Mouse (Mus musculus) kidney, embryonic 14.5 days (tissue): ENCODE results near the gene Mapk7. TPM values are rescaled to one million over a fixed set of nuclear protein-coding genes. Genes with fewer than 3 reads are reported as not detected.

Source experiments
- ATAC-seq: fragments of 200-750 bp; cut with Nextera tagmentation; 2 replicates; pipeline ENCODE4 v1.8.0; 2017; ENCODE audit warnings: moderate number of reproducible peaks, mild to moderate bottlenecking, moderate TSS enrichment, moderate library complexity; ENCODE audit not compliant: low FRiP score, low TSS enrichment
- H3K27ac ChIP-seq: fragments of 300-500 bp; sonication (generic); 2 replicates; pipeline ENCODE4 v1.5.1; 2014; ENCODE audit warnings: low read depth, mild to moderate bottlenecking, low read length, moderate library complexity, mixed read lengths
- H3K27me3 ChIP-seq: fragments of 300-500 bp; sonication (generic); 2 replicates; pipeline ENCODE4 v1.6.1; 2014; ENCODE audit warnings: mild to moderate bottlenecking, low read length; ENCODE audit not compliant: control insufficient read depth, insufficient read depth
- H3K36me3 ChIP-seq: fragments of 300-500 bp; sonication (generic); 2 replicates; pipeline ENCODE4 v1.6.1; 2014; ENCODE audit warnings: low read length, mixed read lengths; ENCODE audit not compliant: control insufficient read depth, insufficient read depth
- H3K4me1 ChIP-seq: fragments of 300-500 bp; sonication (generic); 2 replicates; pipeline ENCODE4 v1.6.1; 2014; ENCODE audit warnings: low read length, mixed read lengths; ENCODE audit not compliant: control insufficient read depth, insufficient read depth
- H3K4me2 ChIP-seq: fragments of 300-500 bp; sonication (generic); replicated peaks from 2 replicates; pipeline ENCODE4 v1.6.1; 2014; ENCODE audit warnings: low read depth, mild to moderate bottlenecking, low read length
- H3K4me3 ChIP-seq: fragments of 300-500 bp; sonication (generic); 2 replicates; pipeline ENCODE4 v1.5.1; 2014; ENCODE audit warnings: mild to moderate bottlenecking, low read length
- H3K9ac ChIP-seq: fragments of 300-500 bp; sonication (generic); 2 replicates; pipeline ENCODE4 v1.6.1; 2014; ENCODE audit warnings: low read depth, mild to moderate bottlenecking, low read length, moderate library complexity
- H3K9me3 ChIP-seq: fragments of 300-500 bp; sonication (generic); 2 replicates; pipeline ENCODE4 v1.6.1; 2016; ENCODE audit warnings: low read length; ENCODE audit not compliant: control insufficient read depth
- WGBS: fragments of 180-500 bp; shearing (Covaris S2); extraction: QIAGEN DNeasy Blood & Tissue Kit; methylation state at CpG from one replicate; pipeline ENCODE4 v1.1.7; 2014; 5-methylcytosine and 5-hydroxymethylcytosine counted together
- polyA plus RNA-seq: library from polyadenylated mRNA; unstranded; fragments of >200 nt; fragmentation: Nextera tagmentation; extraction: Ambion mirVana; gene quantifications from 2 replicates; pipeline ENCODE4 v1.2.1, GENCODE M21; 2014

The Mapk7 gene
- polyA plus RNA-seq, 1 experiment from 2014 or later = 53.4 TPM

DNA sequence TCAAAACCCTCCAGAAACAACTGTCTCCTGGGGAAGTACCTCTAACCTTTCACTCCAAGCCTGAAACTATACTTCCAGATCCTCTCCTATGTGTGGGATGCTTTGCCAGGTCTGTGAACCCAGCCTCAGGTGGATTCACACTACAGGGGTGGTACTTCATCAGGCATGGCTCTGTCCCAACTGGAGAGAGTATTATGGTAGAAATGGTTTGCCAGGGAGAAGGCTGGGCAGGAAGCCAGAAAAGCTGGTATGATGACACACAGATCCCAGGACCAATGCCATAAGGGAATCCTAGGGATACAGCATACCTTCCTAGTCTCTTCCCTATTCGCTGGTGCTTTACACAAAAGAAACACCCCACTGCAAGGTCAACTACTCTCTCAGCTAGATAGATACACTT is 32.7 kb upstream of the Mapk7 start:
- Histone ChIP-seq H3K4me1 (no peaks in the 10 kb centered on the region; the same call in 1 of the 2 replicates), H3K27me3 (no peaks in the 10 kb centered on the region), H3K27ac (no peak overlapping the region), H3K9ac (no peak overlapping the region), H3K4me2 (no peak overlapping the region), H3K4me3 (no peak overlapping the region), H3K36me3 (peaks cover 19% of the 10 kb centered on the region), H3K9me3 (no peaks in the 10 kb centered on the region)
- ATAC-seq = no peak
- 90% methylated on average over 1 of the region's 1 CpGs for WGBS

- no peaks in the 10 kb centered on the region for H3K9me3 ChIP-seq
- H3K4me2 ChIP-seq = no peak overlapping the region
- 92% methylated on average over 3 of the region's 3 CpGs for WGBS
- ATAC-seq = no peak
- no peak overlapping the region for H3K27ac ChIP-seq
- H3K4me1 ChIP-seq = no peaks in the 10 kb centered on the region
- no peaks in the 10 kb centered on the region for H3K27me3 ChIP-seq
- H3K36me3 ChIP-seq = peaks cover 51% of the 10 kb centered on the region
- H3K4me3 ChIP-seq = no peak overlapping the region
- no peak overlapping the region for H3K9ac ChIP-seq
These were observed 25.4 kb upstream of the Mapk7 start for GRCm38 (mm10) chr11:61519484-61520107.

GRCm38 (mm10) chr11:61518871-61519270 is 24.7 kb upstream of the Mapk7 start:
- WGBS = 94% methylated on average over 3 of the region's 3 CpGs
- Histone ChIP-seq H3K4me1 (no peaks in the 10 kb centered on the region), H3K9me3 (no peaks in the 10 kb centered on the region), H3K4me2 (no peak overlapping the region), H3K9ac (no peak overlapping the region), H3K4me3 (no peak overlapping the region), H3K27me3 (no peaks in the 10 kb centered on the region), H3K27ac (no peak overlapping the region), H3K36me3 (peaks cover 55% of the 10 kb centered on the region)
- no peak for ATAC-seq

DNA sequence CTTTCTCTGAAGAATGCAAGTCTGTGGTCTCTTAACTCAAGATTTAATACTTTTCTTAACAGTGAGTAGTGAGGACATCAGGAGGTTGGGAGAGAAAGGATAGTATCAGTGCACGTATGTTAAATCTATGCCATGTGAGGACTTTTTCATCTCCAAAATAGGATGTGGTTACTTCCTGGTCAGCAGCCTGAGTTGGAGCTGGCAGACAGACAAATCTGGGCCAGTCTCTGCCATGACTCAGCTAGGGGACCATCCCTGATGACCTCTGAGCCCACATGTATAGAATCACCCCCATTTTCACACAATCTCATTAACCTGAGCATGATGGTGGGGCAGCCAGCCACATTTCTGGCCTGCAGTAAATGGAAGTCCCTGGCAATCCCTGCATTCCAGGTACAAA is 23.8 kb upstream of the Mapk7 start:
- 86% methylated on average over 1 of the region's 1 CpGs for WGBS
- H3K4me3 ChIP-seq = no peak overlapping the region
- peaks cover 58% of the 10 kb centered on the region for H3K36me3 ChIP-seq
- no peak overlapping the region for H3K9ac ChIP-seq
- H3K9me3 ChIP-seq = no peaks in the 10 kb centered on the region
- no peaks in the 10 kb centered on the region for H3K27me3 ChIP-seq
- no peaks in the 10 kb centered on the region for H3K4me1 ChIP-seq
- no peak overlapping the region for H3K27ac ChIP-seq
- no peak overlapping the region for H3K4me2 ChIP-seq
- no peak for ATAC-seq

GRCm38 (mm10) chr11:61514953-61515352 is 20.7 kb upstream of the Mapk7 start:
- no peak overlapping the region for H3K4me2 ChIP-seq
- no peaks in the 10 kb centered on the region for H3K4me1 ChIP-seq
- no peak overlapping the region for H3K9ac ChIP-seq
- H3K36me3 ChIP-seq = peaks cover 37% of the 10 kb centered on the region
- ATAC-seq = no peak
- WGBS = 52% methylated on average over 3 of the region's 3 CpGs
- H3K9me3 ChIP-seq = no peaks in the 10 kb centered on the region
- no peak overlapping the region for H3K4me3 ChIP-seq
- H3K27me3 ChIP-seq = no peaks in the 10 kb centered on the region
- no peak overlapping the region for H3K27ac ChIP-seq

- Histone ChIP-seq H3K4me1 (peaks cover 6% of the 10 kb centered on the region; the same call in 1 of the 2 replicates), H3K27ac (no peak within 1 kb of the TSS), H3K4me3 (peak within 1 kb of the TSS; percentile 79), H3K4me2 (peak within 1 kb of the TSS; percentile 84), H3K9ac (peak within 1 kb of the TSS; percentile 70), H3K9me3 (no peaks in the 10 kb centered on the region), H3K27me3 (no peaks in the 10 kb centered on the region), H3K36me3 (peaks cover 4% of the 10 kb centered on the region; the same call in 1 of the 2 replicates)
- ATAC-seq = peak; percentile 93
- under 1% methylated on average over 39 of the region's 39 CpGs for WGBS
These were observed 10.6 kb upstream of the Mapk7 start, which contains the start of gene B9d1 for GRCm38 (mm10) chr11:61504713-61505257. Gene B9d1 (plus strand): TSS chr11:61505144.

DNA sequence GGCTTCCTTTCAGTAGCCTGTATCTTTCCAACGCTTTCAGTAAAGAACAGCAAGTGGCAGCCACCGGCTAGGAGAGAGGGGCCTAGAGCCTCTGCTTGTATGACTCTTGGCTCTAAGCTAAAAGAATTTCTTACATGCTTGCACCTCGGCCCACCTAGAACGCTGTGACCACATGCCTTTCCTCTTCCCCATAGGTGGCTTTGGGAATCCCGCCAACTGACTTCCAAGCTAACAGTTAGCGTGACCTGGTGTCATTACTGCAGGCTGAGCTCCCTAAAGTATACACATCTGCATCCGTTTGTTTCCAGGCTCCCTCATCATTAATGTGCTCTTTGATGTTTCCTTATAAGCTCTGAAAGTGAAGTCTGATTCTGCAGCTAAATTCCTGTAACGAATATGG is 9.7 kb upstream of the Mapk7 start:
- Histone ChIP-seq H3K4me1 (peaks cover 6% of the 10 kb centered on the region; the same call in 1 of the 2 replicates), H3K9me3 (no peaks in the 10 kb centered on the region), H3K27ac (no peak overlapping the region), H3K9ac (no peak overlapping the region), H3K36me3 (peaks cover 4% of the 10 kb centered on the region; the same call in 1 of the 2 replicates), H3K4me3 (no peak overlapping the region), H3K4me2 (no peak overlapping the region), H3K27me3 (no peaks in the 10 kb centered on the region)
- no peak for ATAC-seq
- 77% methylated on average over 8 of the region's 8 CpGs for WGBS

GRCm38 (mm10) chr11:61498736-61499504 is 4.7 kb upstream of the Mapk7 start:
- H3K27me3 ChIP-seq = no peaks in the 10 kb centered on the region
- no peak overlapping the region for H3K4me2 ChIP-seq
- WGBS = 73% methylated on average over 6 of the region's 6 CpGs
- no peaks in the 10 kb centered on the region for H3K4me1 ChIP-seq
- H3K36me3 ChIP-seq = no peaks in the 10 kb centered on the region
- H3K4me3 ChIP-seq = no peak overlapping the region
- ATAC-seq = no peak
- peaks cover 2% of the 10 kb centered on the region; the same call in 1 of the 2 replicates for H3K9me3 ChIP-seq
- H3K9ac ChIP-seq = no peak overlapping the region
- H3K27ac ChIP-seq = no peak overlapping the region

GRCm38 (mm10) chr11:61497490-61497889 is 3.3 kb upstream of the Mapk7 start:
- WGBS = 81% methylated on average over 1 of the region's 1 CpGs
- no peak for ATAC-seq
- Histone ChIP-seq H3K9ac (no peak overlapping the region), H3K9me3 (peaks cover 2% of the 10 kb centered on the region; the same call in 1 of the 2 replicates), H3K4me3 (no peak overlapping the region), H3K4me1 (peaks cover 8% of the 10 kb centered on the region; the same call in 1 of the 2 replicates), H3K27ac (no peak overlapping the region), H3K4me2 (no peak overlapping the region), H3K36me3 (peaks cover 4% of the 10 kb centered on the region; the same call in 1 of the 2 replicates), H3K27me3 (no peaks in the 10 kb centered on the region)
